8 mouse cellular contexts compared by ENCODE assay signal in genomic region chr17:88063980-88064346, GRCm38 (mm10). TPM values are rescaled to one million over a fixed set of nuclear protein-coding genes. Genes with fewer than 3 reads are reported as not detected.
DNase-seq lines count a peak whose midpoint lies in the region; ATAC-seq and TF ChIP-seq lines count a peak whose summit lies in the region.

No protein-coding gene starts in this region.

- no peaks in the 10 kb centered on the region for H3K27me3 ChIP-seq in erythroblast, embryonic 14.5 days (ENCODE audit: control insufficient read depth)
- H3K27me3 ChIP-seq in heart, embryonic 12.5 days (replicated peaks) = no peaks in the 10 kb centered on the region
- H3K27me3 ChIP-seq in kidney, embryonic 15.5 days = no peaks in the 10 kb centered on the region
- H3K27me3 ChIP-seq in liver, adult 2 months (ENCODE audit: control insufficient read depth, insufficient read depth, low read length) = no peaks in the 10 kb centered on the region
- no peaks in the 10 kb centered on the region for H3K27me3 ChIP-seq in myocyte (ENCODE audit: control insufficient read depth, insufficient read depth, insufficient read length)
- H3K27me3 ChIP-seq in splenic B cell, adult 2 months (ENCODE audit: control insufficient read depth, insufficient read depth, low read length, poor library complexity, severe bottlenecking) = no peaks in the 10 kb centered on the region

- no peaks in the 10 kb centered on the region; the same call in 1 of the 2 replicates for H3K36me3 ChIP-seq in erythroblast, embryonic 14.5 days (ENCODE audit: control insufficient read depth)
- no peaks in the 10 kb centered on the region for H3K36me3 ChIP-seq in heart, embryonic 12.5 days
- 0 out of 2 replicates have a peak, but pooled peaks cover 2% of the 10 kb centered on the region for H3K36me3 ChIP-seq in kidney, embryonic 15.5 days
- no peaks in the 10 kb centered on the region for H3K36me3 ChIP-seq in liver, adult 2 months (ENCODE audit: control insufficient read depth, insufficient read depth, low read length)
- H3K36me3 ChIP-seq in myocyte (ENCODE audit: control insufficient read depth, insufficient read depth) = no peaks in the 10 kb centered on the region
- H3K36me3 ChIP-seq in splenic B cell, adult 2 months (ENCODE audit: control insufficient read depth, insufficient read depth, low read length, poor library complexity, severe bottlenecking) = no peaks in the 10 kb centered on the region

- no peak for ATAC-seq in heart, embryonic 12.5 days (ENCODE audit: insufficient number of reproducible peaks, low FRiP score)
- ATAC-seq in kidney, embryonic 15.5 days (replicated peaks; ENCODE audit: low FRiP score) = peak; percentile 3; the same call in 1 of the 2 replicates

- TF ChIP-seq CTCF in liver, adult 2 months (IDR thresholded peaks at IDR 0.05; ENCODE audit: low read depth, low read length) = no peak

- H3K4me2 ChIP-seq in heart, embryonic 12.5 days = peak overlapping the region; percentile 88
- peak overlapping the region; percentile 65 for H3K4me2 ChIP-seq in kidney, embryonic 15.5 days
- H3K4me2 ChIP-seq in myocyte (ENCODE audit: low read depth) = peak overlapping the region; percentile 97

- WGBS in heart, embryonic 12.5 days = under 1% methylated on average over 23 of the region's 23 CpGs
- WGBS in kidney, embryonic 15.5 days = under 1% methylated on average over 23 of the region's 23 CpGs
- WGBS in liver, adult 2 months = under 1% methylated on average over 23 of the region's 23 CpGs

- peak; percentile 72 for DNase-seq in CD4-positive helper T cell, adult 2 months (ENCODE audit: low read depth, low spot score)
- peak; percentile 82 for DNase-seq in brain, adult 2 months (ENCODE audit: low read depth, low spot score)
- peak; percentile 50 for DNase-seq in liver, adult 2 months (ENCODE audit: extremely low read depth, low read depth, low spot score)
- peak; percentile 73 for DNase-seq in splenic B cell, adult 2 months (ENCODE audit: low read depth, low spot score)

- H3K79me2 ChIP-seq in liver, adult 2 months (ENCODE audit: control insufficient read depth, insufficient read depth, low read length) = peaks cover 19% of the 10 kb centered on the region
- peaks cover 72% of the 10 kb centered on the region for H3K79me2 ChIP-seq in myocyte (ENCODE audit: control insufficient read depth, insufficient read depth)

- peak overlapping the region; percentile 99 for H3ac ChIP-seq in myocyte (ENCODE audit: control insufficient read depth, insufficient read length)

- no peak for TF ChIP-seq POLR2A in liver, adult 2 months (IDR thresholded peaks at IDR 0.05; ENCODE audit: extremely low read depth, insufficient read depth, low read length)
- TF ChIP-seq POLR2A in myocyte (IDR thresholded peaks at IDR 0.05; ENCODE audit: insufficient read length, low read depth) = peak; percentile 33

- H3K9me3 ChIP-seq in erythroblast, embryonic 14.5 days (ENCODE audit: control insufficient read depth, low read length) = no peaks in the 10 kb centered on the region
- no peaks in the 10 kb centered on the region for H3K9me3 ChIP-seq in heart, embryonic 12.5 days (replicated peaks)
- no peaks in the 10 kb centered on the region for H3K9me3 ChIP-seq in kidney, embryonic 15.5 days (replicated peaks)

- peak overlapping the region; percentile 94 for H3K4me3 ChIP-seq in erythroblast, embryonic 14.5 days (replicated peaks)
- peak overlapping the region; percentile 100 for H3K4me3 ChIP-seq in heart, embryonic 12.5 days
- H3K4me3 ChIP-seq in kidney, embryonic 15.5 days (replicated peaks) = peak overlapping the region; percentile 99
- peak overlapping the region; percentile 77 for H3K4me3 ChIP-seq in liver, adult 2 months (ENCODE audit: insufficient read depth, low read depth, low read length)
- H3K4me3 ChIP-seq in myocyte = peak overlapping the region; percentile 90

- H3K4me1 ChIP-seq in erythroblast, embryonic 14.5 days (ENCODE audit: control insufficient read depth) = peaks cover 37% of the 10 kb centered on the region
- peaks cover 9% of the 10 kb centered on the region for H3K4me1 ChIP-seq in heart, embryonic 12.5 days (replicated peaks)
- H3K4me1 ChIP-seq in kidney, embryonic 15.5 days = peaks cover 10% of the 10 kb centered on the region
- H3K4me1 ChIP-seq in liver, adult 2 months (ENCODE audit: control insufficient read depth, insufficient read depth, low read length) = peaks cover 2% of the 10 kb centered on the region; the same call in 1 of the 2 replicates

- peak overlapping the region; percentile 100 for H3K9ac ChIP-seq in heart, embryonic 12.5 days
- H3K9ac ChIP-seq in kidney, embryonic 15.5 days = peak overlapping the region; percentile 100
- peak overlapping the region; percentile 97 for H3K9ac ChIP-seq in liver, adult 2 months (ENCODE audit: low read depth, low read length)

- H3K27ac ChIP-seq in heart, embryonic 12.5 days (ENCODE audit: poor library complexity, severe bottlenecking) = peak overlapping the region; percentile 99
- peak overlapping the region; percentile 100 for H3K27ac ChIP-seq in kidney, embryonic 15.5 days
- H3K27ac ChIP-seq in liver, adult 2 months (replicated peaks; ENCODE audit: insufficient read depth, low read depth, low read length) = peak overlapping the region; percentile 42

TF ChIP-seq in myocyte, 11 proteins besides CTCF, POLR2A, EP300 and RAD21:
- TF ChIP-seq MYOG (IDR thresholded peaks at IDR 0.05; ENCODE audit: control insufficient read depth in 1 of 3, insufficient read depth in 1 of 3, insufficient read length in 2 of 3, low read depth in 2 of 3) = no peak
- TF ChIP-seq E2F4 (IDR thresholded peaks at IDR 0.05; ENCODE audit: insufficient read depth) = no peak
- no peak for TF ChIP-seq SRF (IDR thresholded peaks at IDR 0.05; ENCODE audit: control insufficient read depth, insufficient read length, low read depth)
- no peak for TF ChIP-seq CEBPB (IDR thresholded peaks at IDR 0.05; ENCODE audit: insufficient read depth, poor library complexity, severe bottlenecking)
- no peak for TF ChIP-seq TCF3 (IDR thresholded peaks at IDR 0.05; ENCODE audit: insufficient read length, low read depth)
- no peak for TF ChIP-seq MAX (IDR thresholded peaks at IDR 0.05; ENCODE audit: low read depth)
- no peak for TF ChIP-seq POLR2AphosphoS2 (IDR thresholded peaks at IDR 0.05; ENCODE audit: insufficient read length, low read depth)

RNA-seq across cellular contexts. Expression of gene Fbxo11, which starts 1.1 kb away (rescaled TPM):
- 0.16 and 0.17 TPM in 2 replicates for polyA plus RNA-seq in erythroblast, embryonic 14.5 days (2012)
- polyA plus RNA-seq in heart, embryonic 12.5 days (2016; fragmentation: Nextera tagmentation; extraction: Ambion mirVana) = 13.3 and 16.0 TPM in 2 replicates
- 15.9 and 16.4 TPM in 2 replicates for polyA plus RNA-seq in kidney, embryonic 15.5 days (2015; fragmentation: Nextera tagmentation; extraction: Ambion mirVana)
- total RNA-seq in liver, adult 2 months (2014; rRNA removed) = 16.7 and 17.1 TPM in 2 replicates
- 5.1 and 5.9 TPM in 2 replicates for polyA plus RNA-seq in liver, adult 2 months (2012; rRNA removed)
- polyA plus RNA-seq in myocyte (2012; fragmentation: generic; extraction: Trizol) = 15.4 TPM

Comparison
In these comparisons a context has a peak if more than half of its experiments do, and no peak if none do; other contexts are left out.
1. H3K27ac ChIP-seq: peak in every context shown above with its lines; median percentile 100 in kidney, embryonic 15.5 days; 99 in heart, embryonic 12.5 days; 42 in liver, adult 2 months.